Mouse (Mus musculus): ENCODE data around the gene Mpig6b. TPM values are rescaled to one million over a fixed set of nuclear protein-coding genes. Genes with fewer than 3 reads are reported as not detected.

The Mpig6b gene
- polyA plus RNA-seq (2014; fragmentation: Illumina TruSeq; extraction: RNeasy Lipid Tissue Mini Kit (QIAGEN cat#74804); ENCODE audit: low read depth, low replicate concordance), result 2.4 TPM

GRCm38 (mm10) chr17:35066084-35066483, at the start of gene Mpig6b:
Gene Mpig6b (minus strand): TSS chr17:35066184.

GRCm38 (mm10) chr17:35115046-35116019, 49.3 kb upstream of the Mpig6b start, which contains the start of gene Ly6g5b:
Gene Ly6g5b (minus strand): TSS chr17:35115428.

GRCm38 (mm10) chr17:35108097-35108496, 42.1 kb upstream of the Mpig6b start, which contains the start of gene Ly6g5c:
Gene Ly6g5c (plus strand): TSS chr17:35108279.

GRCm38 (mm10) chr17:35088825-35089644, 23.1 kb upstream of the Mpig6b start, which contains the start of gene Abhd16a:
Gene Abhd16a (plus strand): TSS chr17:35089263.

GRCm38 (mm10) chr17:35085208-35085865, 19.4 kb upstream of the Mpig6b start, which contains the start of gene Ly6g6f:
Gene Ly6g6f (minus strand): TSS chr17:35085610.

GRCm38 (mm10) chr17:35077786-35078233, 11.8 kb upstream of the Mpig6b start, which contains the start of gene Ly6g6d:
Gene Ly6g6d (minus strand): TSS chr17:35078065.

GRCm38 (mm10) chr17:35076507-35077176, 10.7 kb upstream of the Mpig6b start, which contains the start of gene Ly6g6e:
Gene Ly6g6e (plus strand): TSS chr17:35076902.

GRCm38 (mm10) chr17:35064951-35065947, 735 bp downstream of the Mpig6b start, which contains the start of gene Ly6g6c:
Gene Ly6g6c (plus strand): TSS chr17:35065388.

GRCm38 (mm10) chr17:35058911-35059892, 6.8 kb downstream of the Mpig6b start, which contains the start of gene Ddah2:
Gene Ddah2 (plus strand): TSS chr17:35059035.

GRCm38 (mm10) chr17:35049561-35050016, 16.4 kb downstream of the Mpig6b start, which contains the start of gene Clic1:
Gene Clic1 (plus strand): TSS chr17:35049966.

GRCm38 (mm10) chr17:35046681-35047455, 19.1 kb downstream of the Mpig6b start, which contains the start of gene Msh5:
Gene Msh5 (minus strand): TSS chr17:35046745.

GRCm38 (mm10) chr17:35027277-35028068, 38.5 kb downstream of the Mpig6b start, which contains the start of gene Sapcd1:
Gene Sapcd1 (minus strand): TSS chr17:35028016.

GRCm38 (mm10) chr17:35016376-35016775, 49.6 kb downstream of the Mpig6b start, which contains the start of gene Vwa7:
Gene Vwa7 (plus strand): TSS chr17:35016579.

